Mouse (Mus musculus) ovary, postnatal 36 days (tissue): ENCODE measurements around the gene Tbx15.

Experiments used
- DNase-seq: peaks from one replicate; pipeline ENCODE4 v3.0.0; 2022; ENCODE audit warnings: low spot score, mixed read lengths

The Tbx15 gene

GRCm38 (mm10) chr3:99240213-99240720 is at the start of gene Tbx15:
Tbx15 (plus strand) TSS chr3:99240381.
- no peak for DNase-seq

DNA sequence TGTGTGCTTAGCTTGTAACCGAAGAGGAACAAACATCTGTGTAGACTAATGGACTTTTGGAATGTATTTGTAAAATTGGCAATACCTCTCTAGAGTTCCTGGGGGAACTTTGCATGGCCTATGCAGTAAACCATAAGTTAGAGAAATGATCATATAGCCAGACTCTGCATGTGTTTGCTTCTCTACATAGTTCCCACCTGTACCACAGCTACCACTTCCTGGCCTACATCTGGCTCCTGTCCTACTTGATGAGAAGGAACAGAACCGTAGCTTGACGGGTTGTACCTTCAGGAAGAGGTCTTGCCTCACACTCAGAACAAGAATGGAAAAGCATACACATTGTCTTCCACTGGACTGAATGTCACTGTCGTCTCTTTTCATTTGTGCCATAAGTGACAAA is 46.6 kb upstream of the Tbx15 start:
- no peak for DNase-seq

DNA sequence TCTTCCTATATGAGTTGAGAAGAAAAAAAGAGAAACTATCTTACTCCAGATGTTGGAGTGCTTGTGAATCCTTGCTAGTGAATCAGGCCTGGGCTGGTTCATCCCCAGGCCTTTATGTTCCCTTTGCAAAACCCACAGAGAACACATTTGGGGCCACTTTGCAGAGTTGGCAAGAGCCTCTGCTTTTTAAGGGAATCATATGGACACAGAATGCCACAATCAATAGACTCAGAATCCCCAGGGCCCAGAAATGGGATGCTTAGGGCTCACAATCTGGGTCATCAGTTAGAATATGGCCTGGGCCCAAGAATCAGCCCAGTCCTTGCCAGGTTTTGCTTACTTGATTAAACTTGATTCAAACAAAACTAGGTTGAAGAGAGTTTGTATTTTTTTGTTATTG is 36.9 kb upstream of the Tbx15 start:
- DNase-seq = no peak

GRCm38 (mm10) chr3:99208416-99208815 is 31.8 kb upstream of the Tbx15 start:
- DNase-seq = no peak

GRCm38 (mm10) chr3:99211105-99211698 is 29.0 kb upstream of the Tbx15 start:
- DNase-seq = no peak

- no peak for DNase-seq
Observed at GRCm38 (mm10) chr3:99227807-99228206, 12.4 kb upstream of the Tbx15 start.

- DNase-seq = peak; percentile 29
Observed at GRCm38 (mm10) chr3:99233393-99234318, 6.5 kb upstream of the Tbx15 start.

GRCm38 (mm10) chr3:99234319-99234869 is 5.8 kb upstream of the Tbx15 start:
- no peak for DNase-seq

GRCm38 (mm10) chr3:99235116-99235803 is 4.9 kb upstream of the Tbx15 start:
- no peak for DNase-seq

GRCm38 (mm10) chr3:99235804-99236755 is 4.1 kb upstream of the Tbx15 start:
- no peak for DNase-seq

DNA sequence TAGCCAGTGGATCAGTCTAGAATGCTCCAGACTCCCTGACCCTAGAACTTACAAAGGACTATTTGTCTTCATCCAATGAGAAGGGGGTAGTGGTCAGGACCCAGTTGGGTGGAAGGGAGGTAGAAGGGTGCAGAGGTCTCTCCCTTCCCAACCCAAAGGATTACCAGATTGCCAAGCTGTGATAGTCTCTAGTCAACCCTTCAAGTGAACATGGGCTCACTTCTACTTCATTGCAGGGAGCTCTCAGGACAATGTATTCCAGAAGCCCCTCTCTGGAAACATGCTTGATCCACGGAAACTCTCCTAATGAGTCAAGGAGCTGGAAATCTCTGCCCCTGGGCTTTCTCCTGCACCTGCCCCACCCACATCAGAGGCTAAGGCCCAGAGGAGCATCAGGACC is 1.5 kb upstream of the Tbx15 start:
- no peak for DNase-seq

GRCm38 (mm10) chr3:99239301-99240045 is 708 bp upstream of the Tbx15 start:
- DNase-seq = no peak

DNA sequence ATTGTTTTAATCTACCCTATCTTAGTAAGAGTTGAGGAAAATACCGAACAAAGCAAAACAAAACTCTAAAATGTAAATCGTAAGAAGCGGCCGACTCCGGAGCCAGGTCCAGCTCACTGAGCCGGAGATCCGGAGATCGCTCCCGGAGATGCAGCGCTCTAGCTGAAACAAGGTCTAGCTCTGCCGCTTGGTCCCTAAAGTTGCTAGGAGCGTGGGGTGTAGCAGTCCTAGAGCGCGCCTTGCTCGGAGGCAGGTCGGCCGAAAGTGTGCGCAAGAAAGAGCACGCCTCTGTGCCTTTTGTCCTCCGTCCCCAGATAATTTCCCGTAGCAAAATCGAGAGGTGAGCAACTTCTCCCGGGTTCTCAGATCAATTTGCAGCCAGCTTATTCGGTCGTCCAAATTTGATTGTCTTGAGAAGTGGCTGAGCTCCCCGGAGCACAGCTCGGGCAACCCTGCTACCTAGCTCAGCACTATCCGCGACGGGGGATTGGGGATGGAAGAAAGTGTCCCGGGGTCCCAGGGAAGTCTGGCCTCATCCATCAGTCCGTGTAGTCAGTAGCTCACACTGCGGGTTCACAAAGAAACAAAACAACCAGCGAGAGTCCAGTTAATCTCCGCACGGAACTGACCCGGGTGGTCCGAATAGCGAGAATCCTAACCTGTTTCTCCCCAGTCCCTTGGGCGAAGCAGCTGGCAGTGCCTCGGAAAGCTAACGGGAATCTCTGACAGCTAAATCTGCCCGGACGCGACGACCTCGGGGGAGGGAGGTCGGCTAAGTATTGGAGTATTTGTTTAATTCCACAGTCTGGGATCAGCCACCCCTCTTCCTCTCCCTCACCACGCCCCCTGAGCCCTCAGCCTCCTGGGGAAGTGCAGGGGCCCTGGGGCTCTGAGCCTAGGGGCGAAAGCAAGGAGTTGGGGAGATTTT is 894 bp downstream of the Tbx15 start:
- no peak for DNase-seq

- DNase-seq = no peak
Observed at GRCm38 (mm10) chr3:99242481-99242880, 2.3 kb downstream of the Tbx15 start.

DNA sequence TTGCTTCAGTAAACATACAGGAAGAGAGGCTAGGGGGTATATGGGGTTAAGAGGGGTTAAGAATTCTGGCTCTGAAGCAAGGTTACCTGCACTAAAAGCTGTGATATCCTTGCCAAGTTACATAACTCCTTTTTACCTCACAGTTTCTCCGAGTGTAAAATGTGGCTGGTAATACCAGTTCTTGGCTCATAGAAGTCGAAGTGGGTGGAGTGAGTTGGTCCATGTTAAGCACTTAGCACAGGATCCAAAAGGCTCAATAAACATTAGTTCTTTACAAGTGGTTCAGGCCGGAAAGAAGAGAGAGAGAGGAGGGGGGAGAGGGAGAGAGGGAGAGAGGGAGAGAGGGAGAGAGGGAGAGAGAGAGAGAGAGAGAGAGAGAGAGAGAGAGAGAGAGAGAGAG is 5.2 kb downstream of the Tbx15 start:
- no peak for DNase-seq

GRCm38 (mm10) chr3:99246629-99247028 is 6.4 kb downstream of the Tbx15 start:
- DNase-seq = no peak

- no peak for DNase-seq
Observed at GRCm38 (mm10) chr3:99247586-99247985, 7.4 kb downstream of the Tbx15 start.

GRCm38 (mm10) chr3:99247996-99248801 is 8.0 kb downstream of the Tbx15 start:
- no peak for DNase-seq
